Mouse (Mus musculus) adrenal gland, postnatal 36 days (tissue): ENCODE results near the gene Pla2g1b. TPM values are rescaled to one million over a fixed set of nuclear protein-coding genes. Genes with fewer than 3 reads are reported as not detected.
"Not testable (repeated sequence)": the region's sequence is repeated elsewhere in the genome, so short reads cannot be mapped to it uniquely, and the experiment has no call there.

ENCODE experiments used
- DNase-seq, 2 experiments: peaks; one replicate each; pipeline ENCODE4 v3.0.0; 2021; ENCODE audit warnings: mixed read lengths in 1 of 2
- total RNA-seq, 2 experiments: library from RNA; stranded (reverse); gene quantifications; 2 replicates each; pipeline ENCODE4 v1.2.3; 2021

The Pla2g1b gene
- total RNA-seq, 2 experiments from 2014 or later: not detected

DNA sequence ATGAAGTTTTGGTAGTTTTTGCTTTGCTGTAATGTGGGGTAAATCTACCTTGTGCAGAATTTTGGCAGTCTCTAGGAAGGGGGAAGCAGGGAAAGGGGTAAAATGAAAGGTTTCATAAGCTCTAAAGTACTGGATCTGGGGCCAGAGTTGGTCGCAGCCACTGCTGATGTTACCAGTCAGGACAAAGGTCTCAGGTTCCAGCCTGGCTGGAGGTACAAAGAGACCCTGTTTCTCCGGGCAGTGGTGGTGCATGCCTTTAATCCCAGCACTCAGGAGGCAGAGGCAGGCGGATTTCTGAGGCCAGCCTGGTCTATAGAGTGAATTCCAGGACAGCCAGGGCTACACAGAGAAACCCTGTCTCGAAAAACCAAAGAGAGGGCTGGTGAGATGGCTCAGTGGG is 39.6 kb downstream of the Pla2g1b start:
- DNase-seq: not testable (repeated sequence)

DNA sequence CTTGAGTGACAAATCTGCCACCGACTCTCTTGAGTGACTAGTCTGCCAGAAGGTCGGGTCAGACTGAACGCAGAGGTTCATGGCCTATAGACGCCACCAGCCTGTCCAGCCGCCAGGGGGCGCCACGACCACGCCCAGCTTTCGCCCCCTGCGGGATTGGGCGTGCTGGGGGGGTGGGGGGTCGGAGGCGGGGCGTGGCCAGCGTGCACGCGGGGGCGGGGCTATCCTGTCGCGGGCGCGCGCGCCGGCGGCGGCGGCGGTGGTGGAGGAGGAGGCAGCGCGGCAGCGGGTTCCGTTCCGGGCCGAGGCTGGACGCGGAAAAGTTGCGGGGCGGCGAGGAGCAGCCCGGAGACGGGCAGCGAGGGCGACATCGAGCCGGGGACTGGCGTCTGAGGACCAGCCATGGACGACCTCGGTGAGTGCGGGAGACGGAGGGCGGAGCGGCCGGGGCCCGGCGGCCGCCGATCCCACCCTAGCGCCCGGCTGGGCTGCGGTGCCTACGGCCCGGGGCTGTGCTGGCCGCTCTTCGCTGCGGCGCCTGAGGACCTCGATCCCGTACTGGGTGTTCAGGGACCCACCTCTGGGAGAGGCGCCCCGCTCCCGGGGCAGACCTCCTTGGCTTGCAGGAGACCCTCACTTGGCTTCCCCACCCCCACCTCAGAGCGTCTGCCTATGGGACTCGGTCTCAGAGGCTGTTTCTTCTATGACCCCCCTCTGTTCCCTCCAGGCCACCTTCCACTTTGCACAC is 40.6 kb downstream of the Pla2g1b start, which contains the start of gene Pxn:
Pxn (plus strand) TSS at position 223 of the 748 bp plus-strand sequence.
- DNase-seq: peak; percentile 97

DNA sequence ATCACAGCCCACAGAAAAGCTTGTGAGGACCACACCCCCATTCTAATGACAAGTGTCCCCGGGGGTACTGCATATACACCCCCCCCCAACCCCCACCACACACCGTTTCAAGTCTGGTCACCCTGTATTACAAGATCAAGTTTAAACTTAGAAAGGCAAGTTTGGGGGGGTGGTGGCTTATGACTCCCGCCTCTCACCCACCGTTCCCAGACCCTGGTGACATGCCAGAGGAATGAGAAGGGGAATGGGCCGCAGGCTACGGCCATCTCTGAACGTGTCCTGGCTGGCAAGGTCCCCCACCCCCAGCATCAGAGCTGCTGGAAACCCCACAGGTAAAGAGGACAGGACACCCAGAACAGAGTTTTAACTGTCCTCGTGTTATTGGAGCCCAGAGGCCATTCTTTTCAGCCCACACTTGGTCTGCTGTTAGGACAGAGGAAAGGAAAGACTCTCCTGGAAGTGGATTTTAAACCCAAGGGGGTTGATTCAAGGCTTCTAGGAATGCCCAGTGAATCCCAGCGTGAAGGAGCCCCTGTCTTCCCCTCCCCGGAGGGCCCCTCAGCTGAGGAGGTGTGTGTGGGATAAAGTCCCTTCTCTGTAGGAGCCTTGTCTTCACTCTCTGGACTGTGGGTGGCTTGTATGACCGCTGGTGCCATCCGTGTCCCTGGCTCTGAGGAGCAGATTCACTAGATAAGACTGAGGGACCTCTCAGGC is 41.4 kb downstream of the Pla2g1b start:
- DNase-seq: no peak

DNA sequence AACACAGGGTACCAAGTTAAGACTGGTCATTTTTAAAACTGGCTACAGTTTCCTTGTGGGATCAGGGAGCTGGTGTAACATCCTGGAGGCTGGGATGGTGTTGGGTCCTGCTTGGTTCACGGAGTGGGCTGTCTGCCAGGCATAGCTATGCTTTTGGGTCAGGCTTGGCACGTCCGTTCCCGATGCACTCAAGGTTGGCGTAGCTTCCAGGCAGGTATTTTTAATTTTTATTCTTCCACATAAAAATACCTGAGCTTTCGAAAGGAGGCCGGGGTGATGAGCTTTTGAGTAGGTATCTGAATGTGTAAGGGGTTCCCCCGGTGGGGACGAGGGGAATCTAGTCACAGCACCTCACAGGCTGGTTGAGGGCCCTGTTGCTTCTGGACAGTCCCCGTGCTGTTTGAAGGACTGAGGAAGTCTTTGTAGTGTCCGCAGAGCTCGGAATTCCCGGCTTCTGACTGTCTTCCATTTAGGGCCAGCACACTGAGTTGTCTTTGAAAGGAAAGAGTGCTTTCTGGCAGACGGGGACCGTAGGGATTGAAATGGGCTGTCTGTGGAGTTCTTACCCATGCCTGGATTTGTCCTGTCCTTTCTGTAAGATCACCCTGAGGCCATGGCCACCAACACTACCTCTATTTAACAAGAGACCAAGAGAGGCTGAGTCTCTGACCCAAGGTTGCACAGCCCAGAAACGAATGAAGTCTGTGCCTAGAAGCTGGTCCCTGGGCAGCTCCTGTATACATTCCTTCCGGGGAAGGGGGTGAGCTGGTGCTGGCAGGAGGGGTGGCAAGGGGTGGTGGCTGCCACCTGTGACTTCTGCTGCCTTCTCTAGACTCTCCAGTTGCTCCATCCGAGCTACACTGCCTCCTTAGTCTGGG is 42.2 kb downstream of the Pla2g1b start:
- DNase-seq: peak; percentile 70 to 76

GRCm38 (mm10) chr5:115508859-115509147 is 42.7 kb downstream of the Pla2g1b start:
- no peak for DNase-seq

- no peak for DNase-seq
These were observed 43.3 kb downstream of the Pla2g1b start for GRCm38 (mm10) chr5:115509321-115509761.

DNA sequence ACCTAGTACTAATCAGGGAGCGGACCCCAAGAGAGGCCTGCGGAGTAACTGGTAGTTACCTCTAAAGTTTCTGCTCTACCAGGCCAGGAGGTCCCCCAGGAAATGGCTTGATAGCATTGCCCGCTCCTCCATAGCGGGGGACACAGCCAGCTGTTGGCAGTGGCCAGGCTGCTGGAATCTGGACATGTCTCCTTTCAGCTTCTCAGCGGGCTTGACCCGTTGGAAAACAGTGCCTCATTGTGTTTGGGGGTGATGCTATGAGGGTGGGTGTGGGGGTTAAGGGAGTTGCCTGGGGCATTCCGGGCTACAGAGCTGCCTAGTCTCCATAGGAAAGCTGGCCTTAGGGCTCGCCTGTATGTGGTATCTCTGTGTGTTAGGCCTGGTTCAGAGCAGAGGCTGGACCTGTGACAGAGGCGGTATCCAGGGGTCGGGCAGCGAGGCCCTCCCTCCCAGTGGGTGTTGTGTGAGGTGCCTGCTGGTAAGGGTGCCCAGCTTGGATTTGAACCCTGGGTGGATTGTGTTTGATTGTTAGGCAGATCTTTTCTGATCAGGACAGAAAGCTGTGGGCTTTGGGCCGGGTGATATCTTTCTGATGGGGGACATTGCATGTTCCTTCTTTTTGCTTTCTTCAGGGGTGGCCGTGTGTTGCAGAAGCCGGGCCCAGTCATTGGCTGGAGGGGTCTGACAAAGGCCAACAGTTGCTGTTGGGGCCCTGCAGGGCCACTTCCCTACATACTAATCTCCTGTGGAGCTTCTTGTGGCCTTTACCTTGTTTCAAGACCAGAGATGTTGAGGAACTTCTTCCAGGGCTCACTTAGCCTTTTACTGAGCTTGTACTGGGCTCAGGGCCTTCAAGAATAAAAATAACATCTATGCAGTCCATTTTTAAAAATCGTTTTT is 44.0 kb downstream of the Pla2g1b start:
- no peak for DNase-seq

DNA sequence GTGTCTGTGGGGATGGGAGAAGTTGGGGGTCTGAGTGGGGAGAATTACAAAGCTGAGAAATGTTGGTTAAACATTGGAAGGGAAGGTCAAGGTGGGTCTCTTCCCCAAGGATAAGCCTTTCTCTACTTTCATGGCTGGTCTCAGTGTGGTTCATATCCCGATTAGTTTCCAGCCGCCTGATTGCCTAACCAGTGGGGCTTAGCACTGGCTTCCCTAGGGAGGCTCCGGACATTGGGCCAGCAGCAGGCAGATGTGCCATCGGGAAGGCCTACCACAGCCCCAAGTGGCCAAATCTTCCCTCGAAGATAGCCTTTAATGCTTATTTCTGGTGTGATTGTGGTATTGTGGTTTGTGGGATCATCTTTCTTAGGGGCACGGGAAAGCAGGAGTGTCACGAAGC is 46.3 kb downstream of the Pla2g1b start:
- DNase-seq: no peak

DNA sequence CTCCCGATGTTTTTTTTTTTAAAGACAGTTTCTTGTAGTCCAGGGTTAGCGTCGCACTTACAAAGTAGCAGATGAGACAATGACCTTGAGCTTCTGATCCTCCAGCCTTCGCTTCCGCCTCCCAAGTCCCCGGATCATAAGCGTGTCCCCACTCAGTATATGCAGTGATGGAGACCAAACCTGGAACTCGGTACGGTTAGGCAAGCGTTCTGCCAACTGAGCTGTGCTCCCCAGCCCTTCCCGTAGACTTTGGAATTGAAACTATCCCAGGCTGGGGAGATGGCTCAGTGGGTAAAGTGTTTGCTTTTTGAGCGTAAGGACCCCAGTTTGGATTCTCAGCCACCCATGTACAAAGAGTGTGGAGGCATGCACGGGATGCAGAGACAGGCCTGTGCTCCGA is 47.2 kb downstream of the Pla2g1b start:
- no peak for DNase-seq

GRCm38 (mm10) chr5:115513721-115514120 is 47.7 kb downstream of the Pla2g1b start:
- DNase-seq: no peak

DNA sequence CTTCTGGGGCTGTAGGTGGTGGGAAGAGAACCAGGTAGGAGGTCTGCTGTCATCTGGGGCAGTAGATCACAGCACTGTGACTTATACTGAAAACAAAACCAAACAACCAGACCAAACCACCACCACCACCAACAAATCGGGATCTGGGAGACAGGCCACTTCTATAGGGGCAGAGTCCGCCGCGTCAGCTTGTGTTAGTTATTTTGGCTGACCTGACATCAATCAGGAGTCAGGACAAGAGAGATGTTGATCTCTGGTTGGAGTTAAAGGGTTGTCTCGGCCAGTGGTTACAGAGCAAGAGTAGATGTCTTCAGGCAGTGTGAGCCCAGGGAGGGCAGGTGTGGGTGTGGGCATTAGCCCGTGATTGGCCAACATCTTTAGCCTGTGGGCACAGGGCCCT is 48.3 kb downstream of the Pla2g1b start:
- no peak for DNase-seq

DNA sequence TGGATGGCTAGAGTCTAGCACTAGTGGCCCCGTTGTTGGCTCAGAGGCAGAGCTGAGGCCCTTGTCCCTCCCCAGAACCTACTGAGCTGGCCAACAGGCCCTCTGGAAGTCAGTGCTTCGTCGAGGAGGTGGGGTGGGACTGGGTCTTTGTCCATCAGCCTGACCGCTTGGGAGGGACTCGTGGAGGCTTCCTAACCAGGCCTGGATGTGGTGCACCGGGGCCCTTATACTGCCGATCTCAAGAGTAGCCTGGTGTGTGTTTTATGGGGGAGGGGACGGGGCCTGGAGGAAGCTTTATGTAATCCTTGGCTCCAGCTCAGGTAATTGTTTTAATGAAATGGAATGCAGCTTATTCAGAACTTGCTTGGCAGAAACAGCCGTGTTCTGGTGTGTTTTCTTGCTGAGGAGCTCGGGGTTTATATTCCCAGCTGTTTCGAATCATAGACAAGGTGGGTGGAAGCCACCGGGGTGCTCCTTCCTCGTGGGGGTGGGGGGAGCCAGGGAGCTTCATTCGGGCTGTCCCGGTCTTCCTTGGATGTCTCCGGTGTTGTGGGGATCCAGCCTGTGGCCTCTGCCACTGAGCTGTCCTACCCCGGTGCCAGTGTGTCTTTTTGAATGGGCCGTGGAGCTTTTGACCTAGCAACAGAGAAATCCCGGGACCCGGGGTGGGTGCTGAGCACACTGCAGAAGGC is 49.0 kb downstream of the Pla2g1b start:
- DNase-seq: peak in 1 of 2 experiments; percentile 59

DNA sequence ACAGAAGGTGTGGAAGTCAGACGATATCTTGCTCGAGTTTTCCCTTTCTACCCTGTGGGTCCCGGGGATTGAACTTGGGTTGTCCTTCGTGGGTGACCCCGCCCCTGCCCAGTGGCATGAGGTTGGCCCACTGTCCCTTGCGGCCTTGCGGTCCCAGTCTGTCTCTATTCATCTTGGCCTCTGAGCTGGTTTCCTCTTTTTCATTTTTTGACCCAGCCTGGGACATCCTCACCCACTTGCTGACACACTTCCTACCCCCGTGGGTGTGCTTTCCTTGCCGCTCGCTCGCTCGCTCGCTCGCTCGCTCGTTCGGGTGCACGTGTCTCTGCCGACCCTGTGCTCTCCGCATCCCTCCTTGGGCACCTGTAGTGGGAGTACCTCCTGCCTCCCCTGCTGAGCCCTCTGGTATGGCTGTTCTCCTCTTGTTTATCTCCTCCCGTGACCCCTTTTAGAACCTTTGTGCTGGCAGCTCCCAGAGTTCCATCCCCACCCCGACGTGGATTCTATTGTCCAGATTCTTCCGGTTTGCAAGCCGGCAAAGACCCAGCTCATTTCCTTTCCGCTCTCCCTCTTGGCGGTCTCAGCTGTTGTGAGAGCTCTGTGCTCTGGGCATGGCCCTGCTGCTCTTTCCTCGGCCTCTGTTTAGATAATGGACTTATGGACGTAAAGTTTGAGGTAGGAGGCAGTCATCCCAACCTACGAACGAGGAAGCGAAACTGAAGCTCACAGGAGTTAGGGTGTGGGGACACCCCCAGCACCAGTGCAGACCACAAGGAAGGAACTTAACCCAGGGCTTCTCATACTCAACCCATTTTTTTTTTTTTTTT is 50.2 kb downstream of the Pla2g1b start:
- peak; percentile 47 to 59 for DNase-seq

DNA sequence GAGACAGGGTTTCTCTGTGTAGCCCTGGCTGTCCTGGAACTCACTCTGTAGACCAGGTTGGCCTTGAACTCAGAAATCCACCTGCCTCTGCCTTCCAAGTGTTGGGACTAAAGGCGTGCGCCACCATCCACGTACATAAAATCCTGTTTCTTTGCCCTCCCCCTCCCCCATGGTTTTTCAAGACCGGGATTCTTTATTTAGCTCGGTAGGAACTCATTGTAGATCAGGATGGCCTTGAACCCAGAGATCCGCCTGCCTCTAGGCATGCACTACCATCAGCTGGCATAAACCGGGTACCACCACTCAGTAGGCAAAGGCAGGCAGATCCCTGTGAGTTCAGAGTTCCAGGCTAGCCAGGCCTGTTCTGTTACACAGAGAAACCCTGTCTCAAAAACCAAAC is 50.8 kb downstream of the Pla2g1b start:
- no peak for DNase-seq

GRCm38 (mm10) chr5:115517501-115517900 is 51.4 kb downstream of the Pla2g1b start:
- no peak for DNase-seq

- DNase-seq: not testable (repeated sequence)
These were observed 52.2 kb downstream of the Pla2g1b start for GRCm38 (mm10) chr5:115518214-115518613.

DNA sequence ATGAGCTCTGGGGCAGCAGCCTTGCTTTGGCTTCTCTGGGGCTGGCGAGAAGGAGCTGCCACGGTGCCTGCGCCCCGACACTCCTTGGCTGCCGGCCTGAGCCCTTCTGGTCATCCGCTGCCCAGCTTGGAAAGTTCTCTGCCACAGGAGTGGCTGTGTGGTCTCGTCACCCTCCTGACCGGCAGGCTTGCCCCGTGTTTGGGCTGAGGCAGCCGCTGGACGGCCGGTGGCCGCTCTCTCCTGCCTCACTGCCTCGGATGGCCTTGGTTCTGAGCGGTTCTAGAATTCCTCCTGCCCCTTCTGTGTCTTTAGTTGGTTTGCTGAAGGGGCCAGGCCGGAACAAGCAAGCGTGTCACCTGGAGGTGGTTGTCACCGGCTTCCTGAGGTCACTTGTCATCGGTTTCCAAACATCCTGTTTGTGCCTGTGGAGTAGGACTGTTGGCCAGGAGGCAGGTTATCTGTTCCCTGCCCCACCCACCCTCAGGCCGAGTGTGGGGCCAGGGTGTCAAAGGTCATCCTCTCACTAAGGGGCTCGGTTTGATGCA is 54.3 kb downstream of the Pla2g1b start:
- peak; percentile 41 to 51 for DNase-seq

- peak; percentile 67 to 76 for DNase-seq
These were observed 55.7 kb downstream of the Pla2g1b start for GRCm38 (mm10) chr5:115521553-115522461.

GRCm38 (mm10) chr5:115522531-115522930 is 56.5 kb downstream of the Pla2g1b start:
- DNase-seq: no peak
